18 mouse cellular contexts compared by ENCODE assay signal in genomic region chr5:16095345-16095744, GRCm38 (mm10).
DNase-seq lines count a peak whose midpoint lies in the region; ATAC-seq and TF ChIP-seq lines count a peak whose summit lies in the region.
"Had no signal": no experiment of that assay in that cellular context is flagged by ENCODE, and none has a peak within 500 bp of the region (broad histone marks: within the 10 kb centered on the region; RNA-seq: fewer than 3 reads in every experiment).

No protein-coding gene starts in this region.

- no peak for TF ChIP-seq CTCF in lung, embryonic 14.5 days (IDR thresholded peaks at IDR 0.05; ENCODE audit: low read depth)

- H3K27ac ChIP-seq in lung, embryonic 14.5 days (ENCODE audit: low read depth): no peak overlapping the region
- 0 out of 2 replicates have a peak overlapping the region, but pooled peaks have one; percentile 7 for H3K27ac ChIP-seq in intestine, embryonic 15.5 days
- H3K27ac ChIP-seq: embryonic facial prominence, embryonic 12.5 days; hindbrain, embryonic 15.5 days; kidney, embryonic 15.5 days; limb, embryonic 12.5 days; liver, embryonic 15.5 days; midbrain, embryonic 15.5 days had no signal

- no peak overlapping the region for H3K4me3 ChIP-seq in lung, embryonic 14.5 days (ENCODE audit: low read depth, low read length)
- no peak overlapping the region for H3K4me3 ChIP-seq in intestine, embryonic 15.5 days (replicated peaks)
- H3K4me3 ChIP-seq: embryonic facial prominence, embryonic 12.5 days; hindbrain, embryonic 15.5 days; kidney, embryonic 15.5 days; limb, embryonic 12.5 days; liver, embryonic 15.5 days; midbrain, embryonic 15.5 days had no signal

- H3K9me3 ChIP-seq in lung, embryonic 14.5 days (ENCODE audit: low read depth, low read length): no peaks in the 10 kb centered on the region
- H3K9me3 ChIP-seq in intestine, embryonic 15.5 days: no peaks in the 10 kb centered on the region
- H3K9me3 ChIP-seq: embryonic facial prominence, embryonic 12.5 days; hindbrain, embryonic 15.5 days; kidney, embryonic 15.5 days; limb, embryonic 12.5 days; liver, embryonic 15.5 days; midbrain, embryonic 15.5 days had no signal

- H3K36me3 ChIP-seq in lung, embryonic 14.5 days (ENCODE audit: insufficient read depth): no peaks in the 10 kb centered on the region
- H3K36me3 ChIP-seq in intestine, embryonic 15.5 days: no peaks in the 10 kb centered on the region
- H3K36me3 ChIP-seq: embryonic facial prominence, embryonic 12.5 days; hindbrain, embryonic 15.5 days; kidney, embryonic 15.5 days; limb, embryonic 12.5 days; liver, embryonic 15.5 days; midbrain, embryonic 15.5 days had no signal

- 41% methylated on average over 4 of the region's 4 CpGs for WGBS in lung, embryonic 14.5 days
- 56% methylated on average over 4 of the region's 4 CpGs for WGBS in intestine, embryonic 15.5 days

- no peaks in the 10 kb centered on the region for H3K4me1 ChIP-seq in lung, embryonic 14.5 days (ENCODE audit: insufficient read depth)
- H3K4me1 ChIP-seq in intestine, embryonic 15.5 days (replicated peaks): no peaks in the 10 kb centered on the region
- H3K4me1 ChIP-seq: embryonic facial prominence, embryonic 12.5 days; hindbrain, embryonic 15.5 days; kidney, embryonic 15.5 days; liver, embryonic 15.5 days; midbrain, embryonic 15.5 days had no signal

- H3K27me3 ChIP-seq in lung, embryonic 14.5 days (ENCODE audit: insufficient read depth, low read length): no peaks in the 10 kb centered on the region
- no peaks in the 10 kb centered on the region for H3K27me3 ChIP-seq in intestine, embryonic 15.5 days (replicated peaks)
- H3K27me3 ChIP-seq: embryonic facial prominence, embryonic 12.5 days; hindbrain, embryonic 15.5 days; kidney, embryonic 15.5 days; limb, embryonic 12.5 days; liver, embryonic 15.5 days; midbrain, embryonic 15.5 days had no signal

- 0 out of 2 replicates have a peak, but pooled peaks have one; percentile 47 for ATAC-seq in lung, embryonic 14.5 days (ENCODE audit: insufficient read depth)
- ATAC-seq in intestine, embryonic 15.5 days: no peak
- ATAC-seq: CD4-positive, CD25-positive, alpha-beta regulatory T cell, adult 4 months; midbrain, embryonic 15.5 days had no signal

- H3K9ac ChIP-seq in lung, embryonic 14.5 days: no peak overlapping the region
- H3K9ac ChIP-seq in intestine, embryonic 15.5 days: no peak overlapping the region
- H3K9ac ChIP-seq: embryonic facial prominence, embryonic 12.5 days; hindbrain, embryonic 15.5 days; kidney, embryonic 15.5 days; limb, embryonic 12.5 days; liver, embryonic 15.5 days; midbrain, embryonic 15.5 days had no signal

- no peak overlapping the region for H3K4me2 ChIP-seq in lung, embryonic 14.5 days
- H3K4me2 ChIP-seq in intestine, embryonic 15.5 days (replicated peaks): no peak overlapping the region
- H3K4me2 ChIP-seq: embryonic facial prominence, embryonic 12.5 days; hindbrain, embryonic 15.5 days; kidney, embryonic 15.5 days; limb, embryonic 12.5 days; liver, embryonic 15.5 days; midbrain, embryonic 15.5 days had no signal

- DNase-seq in lung, embryonic 14.5 days: peak; percentile 1
- DNase-seq in lung, postnatal 14 days: no peak
- DNase-seq in cerebellum, adult 11-12 months: peak; percentile 75
- DNase-seq in cerebellum, adult 9-11 months: peak; percentile 81
- no peak for DNase-seq in heart, adult 18-20 months
- no peak for DNase-seq in B cell, adult 2 months
- DNase-seq: adrenal gland, postnatal 25 days; heart, adult 11 months; lung, postnatal 36 days; right cerebral cortex, postnatal 4 days had no signal

Comparison
In these comparisons a context has a peak if more than half of its experiments do, and no peak if none do; other contexts are left out.
1. DNase-seq: peak in lung, embryonic 14.5 days (single experiment), cerebellum, adult 11-12 months (single experiment) and cerebellum, adult 9-11 months (single experiment); none in lung, postnatal 14 days (single experiment), heart, adult 18-20 months (0 of 2) and B cell, adult 2 months (0 of 2).